Mouse (Mus musculus): ENCODE measurements around the gene Sele. TPM values are rescaled to one million over a fixed set of nuclear protein-coding genes. Genes with fewer than 3 reads are reported as not detected.

Gene Sele
- polyA plus RNA-seq, 1 experiment: 0.13 TPM

DNA sequence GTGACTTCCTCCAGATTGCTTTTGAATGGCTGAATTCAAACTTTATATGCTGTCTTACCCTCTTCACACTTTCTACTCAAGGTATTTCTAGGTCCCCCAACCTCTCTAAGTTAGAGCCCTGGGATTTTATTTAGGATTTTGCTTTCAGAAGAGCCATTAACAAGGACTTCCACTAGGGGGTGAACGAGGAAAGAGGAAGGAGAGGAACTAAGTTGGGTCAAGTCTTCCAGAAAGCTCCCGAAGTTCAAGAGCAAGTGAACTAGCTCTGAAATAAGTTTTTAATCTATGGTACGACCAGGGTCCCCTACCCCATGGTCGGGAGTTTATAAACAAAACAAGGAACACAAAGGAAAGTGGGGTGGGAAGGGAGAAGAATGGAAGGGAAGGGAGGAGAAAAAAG, 13.2 kb downstream of the Sele start:
- H3K27ac ChIP-seq (ENCODE audit: insufficient read depth, low read length): peak overlapping the region; percentile 85
- no peak for DNase-seq (ENCODE audit: low read depth in 1 of 2, low spot score in 2 of 2)
- H3K4me1 ChIP-seq (ENCODE audit: control insufficient read depth, insufficient read depth, insufficient read length): peaks cover 9% of the 10 kb centered on the region; the same call in 1 of the 2 replicates
- 1% methylated on average over 4 of the region's 4 CpGs for WGBS
- TF ChIP-seq POLR2A (IDR thresholded peaks at IDR 0.05; ENCODE audit: low read depth, low read length) (no peak), CTCF (IDR thresholded peaks at IDR 0.05; ENCODE audit: extremely low read depth, insufficient read depth, insufficient read length, insufficient replicate concordance) (peak; percentile 5; the same call in 1 of the 2 replicates)
- peak overlapping the region; percentile 55; the same call in 1 of the 2 replicates for H3K4me3 ChIP-seq (ENCODE audit: extremely low read depth, insufficient read depth, insufficient read length)
- H3K27me3 ChIP-seq (ENCODE audit: control insufficient read depth, insufficient read depth, low read length): no peaks in the 10 kb centered on the region
- H3K36me3 ChIP-seq (ENCODE audit: control insufficient read depth, insufficient read depth, low read length): peaks cover 16% of the 10 kb centered on the region

DNA sequence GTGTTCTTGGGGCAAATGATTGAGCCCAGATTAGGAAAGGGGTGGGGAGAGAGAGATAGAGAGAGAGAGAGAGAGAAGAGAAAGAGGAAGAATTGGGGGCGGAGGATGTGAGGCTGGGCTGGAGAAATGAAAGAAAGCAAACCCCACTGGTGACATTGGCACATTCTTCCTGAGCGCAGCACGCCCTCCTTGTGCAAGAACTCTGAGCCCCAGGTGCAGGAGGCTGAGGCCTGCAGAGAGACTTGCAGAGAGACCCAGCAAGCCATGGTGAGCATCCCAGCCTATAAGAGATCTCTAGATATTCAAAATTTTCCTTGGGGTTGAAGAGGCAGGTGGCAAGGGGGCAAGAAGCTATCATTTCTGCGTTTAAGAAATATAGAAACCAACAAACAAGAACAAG, 13.9 kb downstream of the Sele start, which contains the start of gene Sell:
Gene Sell (plus strand): TSS at position 58 of the 400 bp plus-strand sequence.
- 11% methylated on average over 4 of the region's 4 CpGs for WGBS

DNA sequence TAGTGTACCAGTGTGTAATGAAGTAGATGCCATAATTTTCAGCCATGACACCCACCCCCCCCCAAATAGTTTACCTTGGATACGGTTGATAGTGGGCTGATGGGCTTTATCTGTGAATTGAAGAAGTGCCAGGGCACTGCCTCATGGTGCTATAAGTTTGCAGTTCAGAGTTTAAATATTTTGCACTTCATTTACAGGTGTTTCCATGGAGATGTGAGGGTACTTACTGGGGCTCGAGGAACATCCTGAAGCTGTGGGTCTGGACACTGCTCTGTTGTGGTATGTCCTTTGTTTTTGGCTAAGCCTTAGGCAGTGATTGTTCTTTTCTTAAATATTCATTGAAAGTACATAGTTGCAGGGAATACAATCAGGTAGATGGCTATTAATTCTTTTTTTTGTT, 14.8 kb downstream of the Sele start:
- Histone ChIP-seq H3K4me1 (ENCODE audit: control insufficient read depth, insufficient read depth, insufficient read length) (peaks cover 12% of the 10 kb centered on the region; the same call in 1 of the 2 replicates), H3K4me3 (ENCODE audit: extremely low read depth, insufficient read depth, insufficient read length) (peak overlapping the region; percentile 56), H3K36me3 (ENCODE audit: control insufficient read depth, insufficient read depth, low read length) (peaks cover 21% of the 10 kb centered on the region), H3K27me3 (ENCODE audit: control insufficient read depth, insufficient read depth, low read length) (no peaks in the 10 kb centered on the region), H3K27ac (ENCODE audit: insufficient read depth, low read length) (peak overlapping the region; percentile 85)
- WGBS: 4% methylated on average over 2 of the region's 2 CpGs
- no peak for TF ChIP-seq POLR2A (IDR thresholded peaks at IDR 0.05; ENCODE audit: low read depth, low read length)
- no peak for TF ChIP-seq CTCF (IDR thresholded peaks at IDR 0.05; ENCODE audit: extremely low read depth, insufficient read depth, insufficient read length, insufficient replicate concordance)
- no peak for DNase-seq (ENCODE audit: low read depth in 1 of 2, low spot score in 2 of 2)

More for the DNA sequence above, 13.9 kb downstream of the Sele start, which contains the start of gene Sell:
- H3K4me1 ChIP-seq (ENCODE audit: control insufficient read depth, insufficient read depth, insufficient read length): peaks cover 9% of the 10 kb centered on the region; the same call in 1 of the 2 replicates
- H3K27me3 ChIP-seq (ENCODE audit: control insufficient read depth, insufficient read depth, low read length): no peaks in the 10 kb centered on the region
- DNase-seq (ENCODE audit: low read depth in 1 of 2, low spot score in 2 of 2): peak in 1 of 2 experiments; percentile 82
- H3K36me3 ChIP-seq (ENCODE audit: control insufficient read depth, insufficient read depth, low read length): peaks cover 18% of the 10 kb centered on the region
- peak within 1 kb of the TSS; percentile 56 for H3K4me3 ChIP-seq (ENCODE audit: extremely low read depth, insufficient read depth, insufficient read length)
- TF ChIP-seq CTCF (IDR thresholded peaks at IDR 0.05; ENCODE audit: extremely low read depth, insufficient read depth, insufficient read length, insufficient replicate concordance) (no peak), POLR2A (IDR thresholded peaks at IDR 0.05; ENCODE audit: low read depth, low read length) (peak; percentile 94)
- H3K27ac ChIP-seq (ENCODE audit: insufficient read depth, low read length): peak within 1 kb of the TSS; percentile 85

DNA sequence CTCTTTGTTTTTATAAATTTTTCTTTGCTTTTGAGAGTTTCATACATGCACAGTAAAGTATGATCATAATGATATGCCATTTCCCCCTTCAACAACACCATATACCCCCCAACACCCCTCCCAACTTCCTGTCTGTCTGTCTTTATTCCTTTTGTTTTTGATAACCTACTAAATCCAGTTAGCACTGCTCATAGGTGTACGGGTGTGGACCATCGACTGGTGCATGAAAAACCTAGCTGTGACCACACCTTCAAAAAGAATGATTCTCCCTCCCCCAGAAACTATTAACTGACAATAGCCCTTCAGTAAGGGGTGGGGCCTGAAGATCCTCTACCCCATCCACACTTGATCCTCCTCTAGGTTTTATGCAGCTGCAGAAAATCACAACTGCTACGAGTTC, 15.7 kb downstream of the Sele start:
- WGBS: 4% methylated on average over 3 of the region's 3 CpGs
- H3K4me1 ChIP-seq (ENCODE audit: control insufficient read depth, insufficient read depth, insufficient read length): peaks cover 14% of the 10 kb centered on the region; the same call in 1 of the 2 replicates
- DNase-seq (ENCODE audit: low read depth in 1 of 2, low spot score in 2 of 2): peak in 1 of 2 experiments; percentile 52
- H3K4me3 ChIP-seq (ENCODE audit: extremely low read depth, insufficient read depth, insufficient read length): peak overlapping the region; percentile 58
- peak overlapping the region; percentile 89 for H3K27ac ChIP-seq (ENCODE audit: insufficient read depth, low read length)
- peaks cover 22% of the 10 kb centered on the region for H3K36me3 ChIP-seq (ENCODE audit: control insufficient read depth, insufficient read depth, low read length)
- TF ChIP-seq POLR2A (IDR thresholded peaks at IDR 0.05; ENCODE audit: low read depth, low read length) (peak; percentile 47), CTCF (IDR thresholded peaks at IDR 0.05; ENCODE audit: extremely low read depth, insufficient read depth, insufficient read length, insufficient replicate concordance) (no peak)
- no peaks in the 10 kb centered on the region for H3K27me3 ChIP-seq (ENCODE audit: control insufficient read depth, insufficient read depth, low read length)

- no peak overlapping the region for H3K27ac ChIP-seq (ENCODE audit: insufficient read depth, low read length)
- peaks cover 46% of the 10 kb centered on the region for H3K4me1 ChIP-seq (ENCODE audit: control insufficient read depth, insufficient read depth, insufficient read length)
- TF ChIP-seq POLR2A (IDR thresholded peaks at IDR 0.05; ENCODE audit: low read depth, low read length): no peak
- TF ChIP-seq CTCF (IDR thresholded peaks at IDR 0.05; ENCODE audit: extremely low read depth, insufficient read depth, insufficient read length, insufficient replicate concordance): no peak
- H3K27me3 ChIP-seq (ENCODE audit: control insufficient read depth, insufficient read depth, low read length): no peaks in the 10 kb centered on the region
- DNase-seq (ENCODE audit: low read depth in 1 of 2, low spot score in 2 of 2): no peak
- peaks cover 39% of the 10 kb centered on the region for H3K36me3 ChIP-seq (ENCODE audit: control insufficient read depth, insufficient read depth, low read length)
- no peak overlapping the region for H3K4me3 ChIP-seq (ENCODE audit: extremely low read depth, insufficient read depth, insufficient read length)
Observed at GRCm38 (mm10) chr1:164069261-164069660, 21.2 kb downstream of the Sele start.

DNA sequence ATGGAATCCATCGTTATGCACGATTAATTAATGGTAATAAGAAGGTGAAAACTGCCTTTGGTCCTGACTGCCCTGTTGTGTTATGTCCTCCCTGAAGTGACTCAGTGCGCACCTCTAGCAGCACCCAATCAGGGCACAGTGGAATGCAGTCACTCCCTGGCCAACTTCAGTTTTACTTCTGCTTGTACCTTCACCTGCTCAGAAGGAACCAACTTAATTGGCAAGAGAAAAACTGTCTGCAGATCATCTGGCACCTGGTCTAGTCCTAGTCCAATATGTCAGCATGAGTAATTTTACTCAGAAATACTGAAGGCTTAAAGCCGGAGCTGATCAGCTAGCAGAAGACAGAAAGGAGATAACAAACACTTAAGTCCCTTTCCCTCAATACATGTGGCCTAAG, 22.4 kb downstream of the Sele start:
- WGBS: 62% methylated on average over 4 of the region's 4 CpGs
- no peak overlapping the region for H3K4me3 ChIP-seq (ENCODE audit: extremely low read depth, insufficient read depth, insufficient read length)
- H3K36me3 ChIP-seq (ENCODE audit: control insufficient read depth, insufficient read depth, low read length): peaks cover 35% of the 10 kb centered on the region
- H3K27ac ChIP-seq (ENCODE audit: insufficient read depth, low read length): peak overlapping the region; percentile 84
- peak in 1 of 2 experiments; percentile 48 for DNase-seq (ENCODE audit: low read depth in 1 of 2, low spot score in 2 of 2)
- H3K4me1 ChIP-seq (ENCODE audit: control insufficient read depth, insufficient read depth, insufficient read length): peaks cover 46% of the 10 kb centered on the region
- TF ChIP-seq POLR2A (IDR thresholded peaks at IDR 0.05; ENCODE audit: low read depth, low read length) (no peak; the same call in 1 of the 2 replicates), CTCF (IDR thresholded peaks at IDR 0.05; ENCODE audit: extremely low read depth, insufficient read depth, insufficient read length, insufficient replicate concordance) (no peak)
- no peaks in the 10 kb centered on the region for H3K27me3 ChIP-seq (ENCODE audit: control insufficient read depth, insufficient read depth, low read length)

DNA sequence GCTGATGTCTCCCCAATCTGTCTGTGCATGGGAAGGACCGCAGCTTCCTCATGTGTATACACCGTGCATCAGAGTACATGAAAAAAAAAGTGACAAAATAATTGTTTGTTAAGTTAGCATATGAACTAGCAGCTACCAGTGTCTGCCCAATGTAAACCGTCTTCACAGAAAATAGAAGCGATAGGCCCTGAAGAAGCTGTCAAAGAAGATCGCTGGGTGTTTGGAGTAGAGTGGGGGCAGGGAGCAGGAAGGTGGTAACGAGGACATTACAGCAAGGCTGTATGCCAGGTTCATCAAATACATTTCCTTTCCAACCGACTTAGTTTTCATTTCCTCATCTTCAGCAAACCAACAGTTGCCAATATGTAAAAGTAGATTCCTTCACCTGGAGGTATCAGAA, 23.1 kb downstream of the Sele start:
- DNase-seq (ENCODE audit: low read depth in 1 of 2, low spot score in 2 of 2): peak in 1 of 2 experiments; percentile 69
- Histone ChIP-seq H3K4me3 (ENCODE audit: extremely low read depth, insufficient read depth, insufficient read length) (0 out of 2 replicates have a peak overlapping the region, but pooled peaks have one; percentile 14), H3K36me3 (ENCODE audit: control insufficient read depth, insufficient read depth, low read length) (peaks cover 32% of the 10 kb centered on the region), H3K4me1 (ENCODE audit: control insufficient read depth, insufficient read depth, insufficient read length) (peaks cover 46% of the 10 kb centered on the region), H3K27me3 (ENCODE audit: control insufficient read depth, insufficient read depth, low read length) (no peaks in the 10 kb centered on the region), H3K27ac (ENCODE audit: insufficient read depth, low read length) (peak overlapping the region; percentile 93)
- TF ChIP-seq POLR2A (IDR thresholded peaks at IDR 0.05; ENCODE audit: low read depth, low read length) (no peak; the same call in 1 of the 2 replicates), CTCF (IDR thresholded peaks at IDR 0.05; ENCODE audit: extremely low read depth, insufficient read depth, insufficient read length, insufficient replicate concordance) (no peak)
- 7% methylated on average over 7 of the region's 7 CpGs for WGBS

All from spleen, adult 2 months (tissue).